Mouse (Mus musculus) liver, adult 2 months (tissue): Measurements from ENCODE around the gene Lmntd2. TPM values are rescaled to one million over a fixed set of nuclear protein-coding genes. Genes with fewer than 3 reads are reported as not detected.

Source experiments
- DNase-seq: peaks from one replicate; pipeline ENCODE4 v3.0.0-alpha.2; 2011; ENCODE audit warnings: low read depth, low spot score; ENCODE audit errors: extremely low read depth
- H3K27ac ChIP-seq: fragments of 200-500 bp; replicated peaks from 2 replicates; pipeline ENCODE4 v1.5.1; 2012; ENCODE audit warnings: low read depth, mild to moderate bottlenecking, control low read depth, inconsistent platforms, low read length; ENCODE audit not compliant: insufficient read depth
- H3K27me3 ChIP-seq: fragments of 200-500 bp; 2 replicates; pipeline ENCODE4 v1.6.1; 2012; ENCODE audit warnings: mild to moderate bottlenecking, moderate library complexity, low read length, inconsistent platforms; ENCODE audit not compliant: control insufficient read depth, insufficient read depth
- H3K36me3 ChIP-seq: fragments of 200-500 bp; 2 replicates; pipeline ENCODE4 v1.6.1; 2012; ENCODE audit warnings: low read length, inconsistent platforms; ENCODE audit not compliant: control insufficient read depth, insufficient read depth
- H3K4me1 ChIP-seq: fragments of 200-500 bp; 2 replicates; pipeline ENCODE4 v1.6.1; 2011; ENCODE audit warnings: low read length; ENCODE audit not compliant: control insufficient read depth, insufficient read depth
- H3K4me3 ChIP-seq: fragments of 200-500 bp; 2 replicates; pipeline ENCODE4 v1.5.1; 2011; ENCODE audit warnings: low read depth, mild to moderate bottlenecking, control low read depth, low read length, moderate library complexity; ENCODE audit not compliant: insufficient read depth
- H3K79me2 ChIP-seq: fragments of 200-500 bp; 2 replicates; pipeline ENCODE4 v1.6.1; 2012; ENCODE audit warnings: inconsistent platforms, mild to moderate bottlenecking, low read length, moderate library complexity; ENCODE audit not compliant: control insufficient read depth, insufficient read depth
- H3K9ac ChIP-seq: fragments of 200-500 bp; 2 replicates; pipeline ENCODE4 v1.6.1; 2012; ENCODE audit warnings: low read depth, mild to moderate bottlenecking, control low read depth, inconsistent platforms, low read length
- CTCF ChIP-seq: fragments of 200-500 bp; IDR thresholded peaks from 2 replicates; pipeline ENCODE4 v1.5.1; 2011; ENCODE audit warnings: low read depth, low read length, control low read depth
- POLR2A ChIP-seq: fragments of 200-500 bp; IDR thresholded peaks from 2 replicates; pipeline ENCODE4 v1.6.1; 2011; ENCODE audit warnings: low read length, control low read depth; ENCODE audit not compliant: insufficient read depth; ENCODE audit errors: extremely low read depth
- WGBS: fragments of 180-500 bp; shearing (Covaris S2); methylation state at CpG from one replicate; pipeline ENCODE4 v1.1.7; 2018; 5-methylcytosine and 5-hydroxymethylcytosine counted together
- polyA plus RNA-seq: library from polyadenylated mRNA; depleted of rRNA; stranded (reverse); fragments of >200 nt; gene quantifications from 2 replicates; pipeline ENCODE4 v1.2.3, GENCODE M21; 2012
- total RNA-seq: library from RNA; depleted of rRNA; stranded (reverse); fragments of >200 nt; gene quantifications from 2 replicates; pipeline ENCODE4 v1.2.3, GENCODE M21; 2014

Lmntd2 gene
- total and polyA plus RNA-seq, 2 experiments = 0.83 to 2.2 TPM

DNA sequence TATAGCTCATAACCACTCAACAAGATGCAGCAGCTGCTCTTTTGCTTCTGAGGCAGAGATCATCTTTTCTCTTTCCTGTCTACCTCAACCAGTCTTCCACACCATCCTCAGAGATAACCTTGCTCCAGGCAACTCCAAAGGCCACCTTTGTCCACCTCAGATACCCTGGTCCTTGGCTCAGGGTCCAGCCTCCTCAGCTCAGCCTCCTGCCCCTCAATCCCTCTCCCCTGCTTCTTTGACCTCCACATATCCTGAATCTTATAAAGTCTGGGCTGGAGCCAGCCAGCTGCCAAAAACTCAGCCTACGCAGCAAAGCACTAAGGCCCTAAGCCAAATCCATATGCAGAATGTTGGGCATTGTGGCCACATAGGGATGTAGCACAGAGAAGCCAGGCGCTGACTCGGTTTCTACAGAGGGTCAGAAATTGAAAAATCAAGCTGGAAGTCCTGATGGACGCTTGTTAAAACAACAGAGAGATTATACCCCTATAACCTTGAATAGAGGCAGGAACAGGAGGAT is 8.9 kb upstream of the Lmntd2 start:
- Histone ChIP-seq H3K27me3 (no peaks in the 10 kb centered on the region), H3K4me3 (no peak overlapping the region), H3K27ac (no peak overlapping the region)

GRCm38 (mm10) chr7:141222126-141222467 is 8.2 kb upstream of the Lmntd2 start:
- Histone ChIP-seq H3K27me3 (no peaks in the 10 kb centered on the region), H3K79me2 (peaks cover 7% of the 10 kb centered on the region; the same call in 1 of the 2 replicates), H3K36me3 (no peaks in the 10 kb centered on the region), H3K4me1 (peaks cover 12% of the 10 kb centered on the region), H3K9ac (peak overlapping the region; percentile 14; the same call in 1 of the 2 replicates), H3K27ac (no peak overlapping the region), H3K4me3 (peak overlapping the region; percentile 19)
- TF ChIP-seq CTCF (no peak), POLR2A (no peak)
- 8% methylated on average over 8 of the region's 8 CpGs for WGBS
- DNase-seq = no peak

More for the DNA sequence above, 8.9 kb upstream of the Lmntd2 start:
- Histone ChIP-seq H3K79me2 (no peaks in the 10 kb centered on the region), H3K4me1 (peaks cover 6% of the 10 kb centered on the region), H3K36me3 (no peaks in the 10 kb centered on the region), H3K9ac (no peak overlapping the region)
- no peak for DNase-seq
- 89% methylated on average over 4 of the region's 4 CpGs for WGBS
- TF ChIP-seq POLR2A (no peak), CTCF (no peak)

DNA sequence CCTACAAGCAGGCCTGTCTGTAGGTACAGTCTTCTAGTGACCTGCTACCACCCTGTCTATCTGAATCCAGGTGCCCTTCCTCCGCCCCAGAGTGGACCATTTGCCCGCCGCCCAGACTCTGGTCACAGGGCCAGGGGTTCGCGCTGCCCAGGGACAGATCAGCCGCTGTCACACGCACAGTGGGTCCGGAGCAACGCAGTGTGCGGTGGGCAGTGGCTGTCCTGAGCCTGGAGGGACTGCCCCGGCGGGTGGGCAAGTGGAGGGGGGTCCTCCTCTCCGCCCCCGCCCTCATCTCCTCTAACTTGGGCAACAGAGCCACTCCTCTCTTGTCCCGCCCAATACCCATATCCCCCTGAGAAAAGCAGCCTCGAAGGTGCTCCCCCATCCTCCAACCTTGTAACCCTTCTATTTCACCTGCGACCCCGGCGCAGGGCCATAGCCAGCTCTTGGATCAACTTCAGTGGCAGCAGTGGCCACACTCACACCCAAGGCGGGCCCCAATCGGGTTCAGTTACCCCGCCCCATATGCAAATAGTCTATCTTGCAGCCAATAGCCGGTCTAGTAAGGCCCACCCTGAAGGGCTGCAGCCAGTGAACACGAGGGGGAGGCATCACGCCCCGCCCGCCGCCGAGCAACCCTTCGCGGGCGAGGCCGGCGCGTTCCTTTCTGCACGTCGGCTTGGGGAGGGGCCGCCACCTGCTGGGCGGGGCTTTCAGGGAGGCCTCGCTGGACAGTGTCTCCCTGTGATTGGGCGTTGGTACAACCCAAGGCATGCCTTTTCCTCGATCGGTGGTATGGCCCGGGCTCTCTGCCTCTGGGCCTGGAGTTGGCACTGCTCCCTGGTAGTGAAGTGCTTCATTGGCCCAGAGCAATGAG is 7.6 kb upstream of the Lmntd2 start:
- Histone ChIP-seq H3K36me3 (no peaks in the 10 kb centered on the region), H3K9ac (peak overlapping the region; percentile 63), H3K4me1 (peaks cover 18% of the 10 kb centered on the region), H3K27ac (peak overlapping the region; percentile 71), H3K79me2 (peaks cover 12% of the 10 kb centered on the region; the same call in 1 of the 2 replicates), H3K27me3 (no peaks in the 10 kb centered on the region), H3K4me3 (peak overlapping the region; percentile 40)
- DNase-seq = peak; percentile 96
- WGBS = 8% methylated on average over 44 of the region's 44 CpGs
- TF ChIP-seq CTCF (no peak), POLR2A (no peak)

DNA sequence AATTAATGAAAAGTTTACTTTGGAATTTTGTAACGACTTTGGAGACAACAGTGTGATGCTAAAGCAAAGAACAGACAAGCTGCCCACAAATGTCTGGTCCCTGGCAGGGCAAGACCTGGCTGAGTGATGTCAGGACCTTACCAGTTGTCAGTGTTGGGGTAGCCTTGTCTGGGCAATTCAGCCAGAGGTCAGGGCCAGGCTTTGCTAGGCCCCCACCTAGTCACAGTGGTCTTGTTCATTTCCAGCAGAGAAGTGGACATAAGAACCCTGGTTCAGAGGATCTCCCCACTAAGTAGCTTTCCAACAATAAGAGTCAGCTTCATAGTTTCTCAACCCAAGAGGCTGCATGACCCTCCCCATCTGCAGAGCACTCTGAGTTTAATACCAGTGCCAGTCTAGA is 6.5 kb upstream of the Lmntd2 start:
- H3K4me1 ChIP-seq = peaks cover 18% of the 10 kb centered on the region
- no peak overlapping the region for H3K9ac ChIP-seq
- H3K4me3 ChIP-seq = no peak overlapping the region
- DNase-seq = no peak
- H3K27me3 ChIP-seq = no peaks in the 10 kb centered on the region
- H3K36me3 ChIP-seq = no peaks in the 10 kb centered on the region
- no peak overlapping the region for H3K27ac ChIP-seq
- peaks cover 12% of the 10 kb centered on the region; the same call in 1 of the 2 replicates for H3K79me2 ChIP-seq
- TF ChIP-seq CTCF (no peak), POLR2A (no peak)
- 41% methylated on average over 1 of the region's 1 CpGs for WGBS

DNA sequence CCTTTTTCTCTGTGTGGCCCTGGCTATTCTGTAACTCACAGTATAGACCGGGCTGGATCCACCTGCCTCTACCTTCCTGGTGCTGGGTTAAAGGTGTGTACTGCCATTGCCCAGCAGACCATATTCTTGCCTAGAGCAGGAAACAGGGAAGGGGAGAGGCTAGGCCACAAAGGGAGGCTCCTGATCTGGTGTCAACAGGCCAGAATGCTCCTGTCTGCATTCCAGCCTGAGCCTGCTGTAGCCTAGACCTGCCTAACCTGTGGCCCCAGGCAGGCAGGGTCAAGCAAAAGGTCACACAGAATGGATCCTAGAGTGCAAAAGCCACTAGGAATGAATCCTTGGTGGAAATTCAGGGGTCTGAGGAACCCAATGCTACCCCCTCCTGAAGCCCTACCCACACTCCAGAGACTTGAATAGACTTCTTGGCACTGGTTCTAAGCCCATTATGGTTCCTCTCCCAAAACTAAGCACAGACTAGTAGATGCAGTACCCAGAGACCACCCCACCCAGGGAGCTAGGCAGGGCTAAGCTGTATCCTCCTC is 5.7 kb upstream of the Lmntd2 start:
- no peak for DNase-seq
- Histone ChIP-seq H3K36me3 (no peaks in the 10 kb centered on the region), H3K79me2 (peaks cover 12% of the 10 kb centered on the region; the same call in 1 of the 2 replicates), H3K27ac (no peak overlapping the region), H3K4me3 (no peak overlapping the region), H3K27me3 (no peaks in the 10 kb centered on the region), H3K9ac (no peak overlapping the region), H3K4me1 (peaks cover 22% of the 10 kb centered on the region)
- 100% methylated on average over 1 of the region's 1 CpGs for WGBS
- TF ChIP-seq CTCF = no peak
- TF ChIP-seq POLR2A = no peak
